Mouse (Mus musculus): Measurements from ENCODE around the gene Tsga10ip.
A peak's percentile ranks its signal among the peaks of the same experiment; 100 is the strongest.
"Not testable (repeated sequence)": the region's sequence is repeated elsewhere in the genome, so short reads cannot be mapped to it uniquely, and the experiment has no call there.

The Tsga10ip gene

DNA sequence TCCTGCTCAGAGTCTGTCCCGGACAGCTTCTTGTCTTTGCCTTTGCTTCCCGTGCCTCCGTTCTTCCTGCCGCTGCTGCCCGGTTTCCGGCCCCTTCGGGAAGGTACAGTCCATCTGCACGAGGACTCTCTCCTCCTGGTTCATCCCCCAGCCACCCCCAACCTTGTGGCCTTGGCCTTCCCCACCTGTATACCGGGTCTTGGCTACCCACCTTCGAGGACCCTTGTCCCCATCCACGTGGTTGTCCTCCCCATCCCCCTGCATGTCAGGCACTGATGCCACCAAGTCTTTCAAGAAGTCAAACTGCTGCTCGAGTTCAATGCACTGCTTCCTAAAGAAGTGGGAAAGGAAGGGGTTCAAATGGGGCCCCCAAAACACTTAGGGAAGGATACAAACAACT is 21.2 kb upstream of the Tsga10ip start:
- DNase-seq (ENCODE audit: low spot score) = no peak

- no peak for DNase-seq (ENCODE audit: low spot score)
Observed at GRCm38 (mm10) chr19:5422895-5423443, 20.6 kb upstream of the Tsga10ip start.

DNA sequence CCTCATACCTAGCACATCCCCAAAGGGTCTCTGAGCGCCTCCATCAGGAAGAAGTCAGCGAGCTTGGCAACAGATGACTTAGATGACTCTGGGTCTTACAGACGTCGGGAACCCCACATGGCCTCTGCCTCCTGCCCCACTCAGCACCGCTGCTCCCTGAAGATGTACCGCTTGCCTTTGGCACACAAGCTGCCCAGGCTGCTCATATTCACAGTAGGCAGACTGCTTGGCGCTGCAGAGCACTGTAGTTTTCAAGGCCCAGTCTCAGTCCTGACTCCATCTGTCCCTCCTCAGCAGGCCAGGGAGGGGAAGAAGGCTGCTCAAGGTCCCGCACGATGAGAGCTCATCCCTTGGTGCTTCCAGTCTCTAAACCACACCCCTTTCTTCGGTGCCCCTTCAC is 19.9 kb upstream of the Tsga10ip start:
- DNase-seq (ENCODE audit: low spot score) = no peak

- no peak for DNase-seq (ENCODE audit: low spot score)
Observed at GRCm38 (mm10) chr19:5421784-5422183, 19.5 kb upstream of the Tsga10ip start.

- no peak for DNase-seq (ENCODE audit: low spot score)
Observed at GRCm38 (mm10) chr19:5420579-5420978, 18.3 kb upstream of the Tsga10ip start.

GRCm38 (mm10) chr19:5419630-5420029 is 17.3 kb upstream of the Tsga10ip start:
- no peak for DNase-seq (ENCODE audit: low spot score)

DNA sequence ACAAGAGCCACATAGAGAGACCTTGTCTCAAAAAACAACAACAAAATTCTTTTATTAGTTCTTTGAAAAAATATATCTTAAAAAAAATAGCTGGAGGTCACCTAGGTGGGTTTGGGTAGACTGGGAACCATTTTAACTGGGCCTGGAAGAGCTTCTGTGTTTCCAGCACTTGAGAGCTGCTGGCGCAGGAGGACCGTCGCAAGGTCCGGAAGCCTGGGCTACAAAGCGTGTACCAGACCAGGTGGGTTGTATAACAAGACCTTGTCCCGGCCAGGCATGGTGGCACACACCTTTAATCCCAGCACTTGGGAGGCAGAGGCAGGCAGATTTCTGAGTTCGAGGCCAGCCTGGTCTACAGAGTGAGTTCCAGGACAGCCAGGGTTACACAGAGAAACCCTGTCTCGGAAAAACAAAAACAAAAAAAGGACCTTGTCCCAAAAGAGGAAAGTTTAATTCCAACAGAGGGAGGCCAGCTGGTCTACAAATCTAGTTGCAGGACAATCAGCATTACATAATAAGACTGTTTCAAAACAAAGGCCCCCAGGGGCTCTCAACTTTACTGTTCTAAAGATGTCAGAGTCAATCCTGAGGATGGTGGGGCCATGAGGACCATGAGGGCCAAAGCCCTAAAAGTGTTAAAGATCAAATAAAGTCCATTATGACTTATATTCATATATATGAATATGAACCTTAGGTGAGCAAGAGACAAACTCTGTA is 16.6 kb upstream of the Tsga10ip start:
- no peak for DNase-seq (ENCODE audit: low spot score)

GRCm38 (mm10) chr19:5414534-5414957 is 12.2 kb upstream of the Tsga10ip start:
- no peak for DNase-seq (ENCODE audit: low spot score)

GRCm38 (mm10) chr19:5413840-5414239 is 11.5 kb upstream of the Tsga10ip start:
- DNase-seq (ENCODE audit: low spot score) = no peak

GRCm38 (mm10) chr19:5411961-5412360 is 9.6 kb upstream of the Tsga10ip start:
- no peak for DNase-seq (ENCODE audit: low spot score)

DNA sequence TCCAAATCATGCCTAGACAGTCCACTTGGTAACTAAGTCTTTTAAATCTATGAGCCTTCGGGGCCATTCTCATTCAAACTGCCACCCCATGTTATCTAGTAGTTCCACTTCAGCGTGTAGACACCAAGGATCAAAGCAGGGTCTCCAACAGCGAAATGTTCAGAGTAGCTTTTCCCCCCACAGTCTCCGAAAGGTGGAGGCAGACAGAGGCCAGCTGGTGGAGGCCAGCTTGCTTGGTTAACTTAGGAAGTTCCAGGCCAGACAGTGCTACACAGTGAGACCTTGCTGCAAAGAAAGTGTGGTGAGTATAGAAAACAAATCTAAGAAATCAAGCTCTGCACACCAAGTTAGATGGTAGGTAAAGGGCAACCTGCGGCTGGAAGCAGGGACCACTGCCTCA is 8.3 kb upstream of the Tsga10ip start:
- DNase-seq (ENCODE audit: low spot score) = no peak

DNA sequence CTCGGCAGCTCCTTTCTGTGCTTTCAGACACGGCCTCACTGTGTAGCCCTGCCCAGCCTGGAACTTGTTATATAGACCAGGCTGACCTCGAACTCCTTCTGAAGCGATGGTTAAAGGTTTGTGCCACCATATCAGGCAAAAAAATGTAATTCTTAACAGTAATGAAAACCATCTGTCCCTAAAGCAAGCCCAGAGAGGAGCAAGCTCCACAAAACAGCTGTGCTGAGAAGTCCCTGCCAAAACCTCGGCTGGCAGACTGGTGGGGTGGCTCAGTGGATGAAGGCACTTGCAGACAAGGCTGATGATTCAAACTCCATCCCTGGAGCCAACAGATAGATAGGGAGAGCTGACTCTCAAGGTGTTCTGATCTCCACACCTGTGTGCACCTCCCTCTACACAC is 6.7 kb upstream of the Tsga10ip start:
- no peak for DNase-seq (ENCODE audit: low spot score)

- no peak for DNase-seq (ENCODE audit: low spot score)
Observed at GRCm38 (mm10) chr19:5408057-5409001, 6.0 kb upstream of the Tsga10ip start.

GRCm38 (mm10) chr19:5407133-5407532 is 4.8 kb upstream of the Tsga10ip start:
- peak; percentile 85 for DNase-seq (ENCODE audit: low spot score)

- peak; percentile 72 for DNase-seq (ENCODE audit: low spot score)
Observed at GRCm38 (mm10) chr19:5406531-5407126, 4.3 kb upstream of the Tsga10ip start.

DNA sequence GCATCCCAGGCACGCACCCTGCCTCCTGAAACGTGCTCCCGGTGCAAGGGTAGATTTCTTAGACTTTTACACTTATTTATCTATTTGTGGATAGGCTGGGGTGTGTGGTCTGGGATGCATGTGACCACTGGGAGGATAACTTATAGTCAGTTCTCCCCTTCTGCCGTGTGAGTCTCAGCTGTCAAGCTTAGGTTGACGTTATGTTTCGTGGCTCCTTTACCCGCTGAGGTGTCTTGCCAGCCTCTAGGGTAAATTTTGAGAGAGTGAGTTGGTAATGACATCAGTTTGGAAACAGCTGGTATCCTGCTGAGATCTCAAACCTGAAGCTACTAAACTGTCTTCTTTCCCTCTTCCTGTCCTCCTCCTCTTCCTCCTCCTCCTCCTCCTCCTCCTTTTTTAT is 3.6 kb upstream of the Tsga10ip start:
- DNase-seq (ENCODE audit: low spot score) = peak; percentile 20

DNA sequence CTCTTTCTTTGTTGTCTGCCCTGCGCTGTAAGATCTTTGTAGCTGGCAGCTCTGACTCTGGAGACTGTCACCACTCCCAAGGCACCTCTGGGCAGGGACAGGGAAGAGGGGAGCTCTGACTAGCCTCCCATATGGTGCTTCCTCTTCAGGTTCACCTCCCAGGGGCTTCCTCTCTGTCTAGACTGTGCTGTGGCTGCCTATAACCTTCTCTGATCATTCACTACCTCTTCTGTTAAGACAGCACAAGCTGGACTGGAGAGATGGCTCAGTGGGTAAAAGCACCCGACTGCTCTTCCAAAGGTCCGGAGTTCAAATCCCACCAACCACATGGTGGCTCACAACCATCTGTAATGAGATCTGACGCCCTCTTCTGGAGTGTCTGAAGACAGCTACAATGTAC is 1.3 kb downstream of the Tsga10ip start:
- not testable (repeated sequence) for DNase-seq (ENCODE audit: low spot score)

GRCm38 (mm10) chr19:5395371-5395770 is 7.0 kb downstream of the Tsga10ip start:
- DNase-seq (ENCODE audit: low spot score) = no peak

- no peak for DNase-seq (ENCODE audit: low spot score)
Observed at GRCm38 (mm10) chr19:5394168-5394567, 8.2 kb downstream of the Tsga10ip start.

- no peak for DNase-seq (ENCODE audit: low spot score)
Observed at GRCm38 (mm10) chr19:5392892-5393291, 9.4 kb downstream of the Tsga10ip start.

DNA sequence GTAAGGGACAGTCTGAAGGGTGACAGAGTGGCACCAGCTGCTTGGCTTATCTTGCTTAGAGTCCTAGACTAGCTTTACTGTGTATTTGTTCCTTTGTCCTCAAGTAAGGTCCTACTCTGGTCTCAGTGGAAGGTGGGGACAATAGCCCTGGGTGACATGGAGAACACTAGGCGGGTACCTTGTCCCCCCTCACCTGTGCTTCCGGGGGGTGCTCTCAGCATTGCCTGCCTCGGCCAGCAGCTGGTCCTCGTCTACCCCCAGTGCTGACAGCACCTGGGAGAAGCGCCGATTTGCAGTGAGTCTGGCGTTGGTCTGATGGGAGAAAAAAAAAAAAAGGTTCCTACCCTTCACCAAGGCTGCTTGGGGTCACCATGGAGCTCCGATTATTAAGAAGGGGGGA is 11.9 kb downstream of the Tsga10ip start:
- DNase-seq (ENCODE audit: low spot score) = no peak

- DNase-seq (ENCODE audit: low spot score) = peak; percentile 60
Observed at GRCm38 (mm10) chr19:5389647-5390046, 12.7 kb downstream of the Tsga10ip start.

Data from embryo, embryonic 10.5 days (tissue).